Mouse (Mus musculus) retina, postnatal 1 day (tissue): ENCODE measurements around the gene Sema5a.

Source experiments
- DNase-seq: peaks from one replicate; pipeline ENCODE4 v3.0.0-alpha.2; 2012

Gene Sema5a

DNA sequence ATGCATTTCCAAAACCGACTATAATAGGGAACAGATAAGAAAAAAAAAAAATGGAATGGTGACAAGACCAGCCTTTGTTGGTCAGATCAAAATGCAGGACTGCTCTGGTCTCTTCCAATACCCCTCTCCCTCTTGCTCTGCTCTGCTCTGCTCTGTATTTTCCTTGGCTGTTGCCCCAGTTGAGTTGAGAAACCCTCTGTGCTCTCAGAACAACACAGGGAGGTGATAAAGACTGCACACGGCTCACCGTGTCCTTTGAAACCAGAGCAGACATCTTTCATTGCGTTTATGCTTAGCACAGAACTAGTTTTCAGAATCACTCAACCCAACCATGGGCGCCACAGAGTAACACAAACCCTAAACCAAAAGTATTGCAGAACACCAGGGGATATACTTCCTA lies 72.5 kb downstream of the Sema5a start:
- DNase-seq: no peak

DNA sequence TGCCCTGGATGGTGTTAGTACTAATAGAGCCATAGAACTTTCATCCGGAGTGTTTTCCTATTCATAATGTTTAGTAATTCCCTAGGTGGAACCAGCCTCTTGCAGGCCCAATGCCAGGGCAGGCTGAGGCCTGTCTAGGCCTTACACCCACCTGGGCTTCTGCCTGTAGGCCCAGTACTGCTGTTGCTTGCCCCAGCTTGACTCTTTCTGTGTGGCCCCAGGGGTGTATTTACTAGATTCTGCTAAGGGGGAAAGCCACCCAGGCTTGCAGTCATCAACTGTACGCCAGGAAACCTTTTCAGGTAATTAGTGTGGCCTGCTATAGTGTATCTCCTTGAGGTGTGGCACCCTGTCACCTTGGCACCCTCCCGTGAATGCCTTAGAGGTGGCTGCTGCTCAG lies 76.1 kb downstream of the Sema5a start:
- DNase-seq: no peak

- DNase-seq: no peak
Observed at GRCm38 (mm10) chr15:32322455-32323220, 78.0 kb downstream of the Sema5a start.

DNA sequence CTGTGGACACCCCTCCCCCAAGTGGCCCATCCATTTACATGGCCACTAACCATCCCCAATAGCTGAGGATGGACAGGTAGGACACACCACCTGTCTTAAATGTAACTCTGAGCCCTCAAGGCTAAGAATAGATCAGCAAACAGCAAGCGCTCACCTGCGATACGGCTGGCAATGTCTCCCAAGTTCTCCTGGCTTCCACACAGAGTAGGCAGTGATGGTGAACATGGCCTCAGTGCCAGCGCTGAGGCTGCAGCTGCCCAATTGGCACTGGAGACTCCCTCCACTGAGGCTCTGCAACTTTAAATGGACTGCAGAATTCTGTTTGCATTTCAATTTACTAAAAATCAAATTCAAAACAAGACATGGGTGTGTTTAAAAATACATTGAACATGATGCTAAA lies 78.6 kb downstream of the Sema5a start:
- no peak for DNase-seq

DNA sequence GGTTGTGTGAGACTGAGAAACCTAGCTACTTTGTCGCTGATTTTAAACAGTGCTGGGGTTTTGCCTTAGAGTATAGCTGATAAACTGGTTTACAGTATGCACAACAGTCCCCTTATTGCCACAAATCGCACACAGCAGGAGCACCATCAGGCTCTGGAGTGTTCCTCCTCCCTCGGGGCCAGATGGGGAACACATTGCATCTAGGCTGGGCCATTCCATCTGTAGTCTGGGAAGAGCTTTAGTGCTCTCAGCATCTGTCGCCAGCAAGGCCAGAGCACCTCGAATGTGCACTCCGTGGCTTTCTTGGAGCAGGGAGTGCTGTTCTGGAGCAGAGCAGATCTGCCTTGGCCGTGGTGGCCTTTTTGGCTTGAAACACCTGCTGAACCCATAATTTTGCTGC lies 79.5 kb downstream of the Sema5a start:
- peak; percentile 32 for DNase-seq

- no peak for DNase-seq
Observed at GRCm38 (mm10) chr15:32328370-32329004, 83.9 kb downstream of the Sema5a start.

DNA sequence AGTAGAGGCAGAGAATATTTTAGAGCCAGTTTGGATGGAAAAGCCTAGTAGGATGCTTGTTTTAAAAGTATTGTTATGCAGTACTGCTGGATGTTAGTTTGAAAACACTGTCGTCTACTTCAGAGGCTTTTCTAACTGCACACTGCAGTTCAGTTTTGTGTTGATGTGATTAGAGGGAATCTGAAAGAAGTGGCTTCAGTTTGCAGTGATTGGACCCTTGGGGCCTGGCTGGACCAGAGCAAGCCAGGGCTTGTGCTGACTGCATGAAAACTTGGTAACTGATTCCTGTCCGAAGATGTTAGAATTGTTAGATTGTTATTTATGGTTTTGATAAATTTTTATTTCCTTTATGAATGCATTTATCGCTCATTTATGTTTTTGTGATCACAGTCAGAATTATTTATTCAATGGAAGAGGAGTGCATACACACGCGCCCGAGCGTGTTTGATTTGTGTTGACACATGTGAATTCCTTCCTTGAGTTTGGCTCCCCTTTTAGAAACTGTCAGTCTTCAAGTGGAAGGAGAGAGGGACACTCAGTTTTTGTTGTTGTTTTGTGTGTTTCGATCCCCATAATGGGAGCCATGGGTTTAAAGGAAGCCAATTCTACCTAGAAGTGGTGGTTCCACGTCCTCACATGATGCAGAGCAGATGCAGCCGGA lies 85.2 kb downstream of the Sema5a start:
- peak; percentile 75 for DNase-seq

DNA sequence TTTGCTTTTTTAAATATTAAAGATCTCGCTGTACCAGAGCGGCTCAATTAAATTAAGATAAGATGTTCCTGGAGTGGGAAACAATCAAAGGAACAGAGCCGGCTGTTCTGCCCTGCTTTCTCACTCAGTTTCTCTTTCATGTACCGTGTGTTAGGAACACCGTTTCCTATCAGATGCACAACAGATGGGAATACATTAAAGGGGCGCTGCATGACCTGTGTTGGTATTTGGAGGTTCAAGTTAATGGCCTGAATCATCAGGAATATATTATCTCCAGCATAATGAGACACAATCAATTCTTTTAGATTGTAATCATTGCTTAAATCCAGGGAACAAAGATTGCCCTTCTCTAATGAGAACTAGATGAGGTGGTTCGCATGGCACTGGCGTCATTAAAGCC lies 85.8 kb downstream of the Sema5a start:
- DNase-seq: peak; percentile 34

GRCm38 (mm10) chr15:32331037-32331436 lies 86.4 kb downstream of the Sema5a start:
- peak; percentile 23 for DNase-seq

- DNase-seq: no peak
Observed at GRCm38 (mm10) chr15:32333456-32333855, 88.8 kb downstream of the Sema5a start.

DNA sequence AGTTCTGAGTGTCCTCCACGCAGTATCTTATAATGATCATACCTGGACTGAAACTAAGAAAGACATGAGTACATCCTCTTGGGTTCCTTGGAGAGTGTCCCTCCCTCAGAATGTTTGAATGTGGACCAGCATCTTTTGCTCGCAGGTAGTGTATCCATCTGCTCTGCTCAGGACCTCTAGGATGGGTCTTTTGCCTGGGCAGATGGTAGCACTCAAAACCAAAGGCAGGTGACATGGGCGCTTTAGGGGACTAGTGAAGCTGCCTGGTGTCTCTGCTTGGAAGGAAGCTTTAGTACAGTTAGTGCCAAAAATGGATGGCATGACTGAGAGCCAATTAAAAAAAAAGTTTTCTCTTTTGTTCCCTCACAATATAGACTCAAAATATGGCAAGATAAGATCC lies 93.2 kb downstream of the Sema5a start:
- no peak for DNase-seq

- DNase-seq: no peak
Observed at GRCm38 (mm10) chr15:32338721-32339290, 94.2 kb downstream of the Sema5a start.

- peak; percentile 34 for DNase-seq
Observed at GRCm38 (mm10) chr15:32339426-32339825, 94.8 kb downstream of the Sema5a start.

- no peak for DNase-seq
Observed at GRCm38 (mm10) chr15:32341423-32341822, 96.8 kb downstream of the Sema5a start.

- DNase-seq: no peak
Observed at GRCm38 (mm10) chr15:32343544-32343943, 98.9 kb downstream of the Sema5a start.

- no peak for DNase-seq
Observed at GRCm38 (mm10) chr15:32347315-32347714, 102.7 kb downstream of the Sema5a start.

GRCm38 (mm10) chr15:32349276-32349675 lies 104.7 kb downstream of the Sema5a start:
- no peak for DNase-seq

GRCm38 (mm10) chr15:32352995-32353394 lies 108.4 kb downstream of the Sema5a start:
- peak; percentile 84 for DNase-seq

GRCm38 (mm10) chr15:32353513-32353912 lies 108.9 kb downstream of the Sema5a start:
- DNase-seq: no peak

- DNase-seq: no peak
Observed at GRCm38 (mm10) chr15:32356805-32357204, 112.2 kb downstream of the Sema5a start.

- DNase-seq: no peak
Observed at GRCm38 (mm10) chr15:32367841-32368240, 123.2 kb downstream of the Sema5a start.

- no peak for DNase-seq
Observed at GRCm38 (mm10) chr15:32370914-32371313, 126.3 kb downstream of the Sema5a start.

GRCm38 (mm10) chr15:32371385-32371784 lies 126.8 kb downstream of the Sema5a start:
- no peak for DNase-seq

GRCm38 (mm10) chr15:32376326-32376725 lies 131.7 kb downstream of the Sema5a start:
- no peak for DNase-seq
